Mouse (Mus musculus) olfactory bulb, adult 2 months (tissue): ENCODE results near the gene Tradd. TPM values are rescaled to one million over a fixed set of nuclear protein-coding genes. Genes with fewer than 3 reads are reported as not detected.
A peak's percentile ranks its signal among the peaks of the same experiment; 100 is the strongest.

Source experiments
- H3K27ac ChIP-seq: fragments of 200-500 bp; 2 replicates; pipeline ENCODE4 v1.5.1; 2012; ENCODE audit warnings: low read depth, low read length; ENCODE audit not compliant: insufficient read depth
- H3K4me1 ChIP-seq: fragments of 200-500 bp; 2 replicates; pipeline ENCODE4 v1.6.1; 2012; ENCODE audit warnings: low read length; ENCODE audit not compliant: control insufficient read depth, insufficient read depth
- H3K4me3 ChIP-seq: fragments of 200-500 bp; 2 replicates; pipeline ENCODE4 v1.5.1; 2012; ENCODE audit warnings: mild to moderate bottlenecking, low read depth, low read length, moderate library complexity; ENCODE audit not compliant: insufficient read depth
- CTCF ChIP-seq: fragments of 200-500 bp; IDR thresholded peaks from 2 replicates; pipeline ENCODE4 v1.5.1; 2012; ENCODE audit warnings: low read depth, mild to moderate bottlenecking, low read length, moderate library complexity; ENCODE audit not compliant: insufficient read depth
- POLR2A ChIP-seq: fragments of 200-500 bp; IDR thresholded peaks from 2 replicates; pipeline ENCODE4 v1.6.1; 2012; ENCODE audit warnings: mild to moderate bottlenecking, low read depth, low read length, moderate library complexity; ENCODE audit not compliant: insufficient read depth
- WGBS: fragments of 180-500 bp; shearing (Covaris S2); methylation state at CpG from one replicate; pipeline ENCODE4 v1.1.7; 2018; 5-methylcytosine and 5-hydroxymethylcytosine counted together
- polyA plus RNA-seq: library from polyadenylated mRNA; stranded (reverse); fragments of >200 nt; gene quantifications from 2 replicates; pipeline ENCODE4 v1.2.4, GENCODE M21; 2012; ENCODE audit warnings: low replicate concordance; ENCODE audit not compliant: missing spikeins, insufficient read depth, insufficient read length

Tradd gene
- polyA plus RNA-seq, result not detected in 2 replicates

DNA sequence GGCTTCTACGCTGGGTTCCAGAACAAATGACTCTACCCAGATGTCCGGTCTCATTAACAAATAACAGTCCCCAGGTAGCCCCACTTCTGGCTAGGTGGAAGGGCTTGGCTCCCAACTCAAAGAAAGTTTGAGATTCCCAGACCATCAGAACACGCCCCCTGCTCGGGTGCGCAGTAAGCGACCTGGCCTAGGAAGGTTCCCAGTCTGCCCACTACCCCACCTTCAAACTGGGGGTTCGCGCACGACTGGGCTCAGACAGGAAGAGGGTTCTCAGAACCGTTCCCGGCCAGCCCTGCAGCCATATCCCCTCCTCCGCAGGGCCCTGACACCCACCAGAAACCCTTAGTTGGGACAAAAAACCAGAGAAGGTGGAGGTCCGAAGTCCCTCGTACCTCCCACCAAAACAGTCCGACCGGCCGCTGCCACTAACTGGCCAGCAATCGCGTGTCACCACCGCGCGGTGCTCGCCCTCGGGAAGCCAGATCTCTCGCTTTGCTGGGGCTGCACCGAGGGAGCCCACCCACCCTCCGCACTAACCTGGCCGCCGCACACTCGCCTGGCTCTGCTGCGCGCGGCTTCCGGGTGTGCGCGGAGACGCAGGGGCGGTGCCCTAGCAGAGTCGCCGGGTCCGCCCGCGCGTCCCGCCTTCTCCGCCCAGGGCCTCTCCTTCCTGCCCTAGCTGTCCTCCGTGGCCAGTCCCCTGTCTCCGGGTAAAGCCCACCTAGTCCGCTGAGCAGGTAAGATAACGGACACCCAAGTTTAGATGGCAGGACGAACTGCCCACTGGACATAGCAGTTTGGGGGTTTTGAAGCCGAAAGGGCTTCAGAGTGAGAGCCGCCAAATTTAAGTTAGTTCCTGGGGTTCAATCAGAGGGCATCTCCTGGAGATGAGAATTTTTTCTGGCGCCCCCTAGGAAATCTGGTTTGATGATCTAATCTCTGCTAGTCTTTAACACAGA lies at the start of gene Tradd, which contains the start of gene Fbxl8:
TSS of gene Tradd (minus strand) at position 586 of the 959 bp plus-strand sequence.
TSS of gene Fbxl8 (plus strand) at position 625 of the 959 bp plus-strand sequence.
- H3K4me3 ChIP-seq, result peak within 1 kb of the TSS; percentile 54
- H3K4me1 ChIP-seq, result peaks cover 28% of the 10 kb centered on the region
- H3K27ac ChIP-seq, result no peak within 1 kb of the TSS
- TF ChIP-seq CTCF (no peak), POLR2A (peak; percentile 29; the same call in 1 of the 2 replicates)
- 2% methylated on average over 54 of the region's 54 CpGs for WGBS

DNA sequence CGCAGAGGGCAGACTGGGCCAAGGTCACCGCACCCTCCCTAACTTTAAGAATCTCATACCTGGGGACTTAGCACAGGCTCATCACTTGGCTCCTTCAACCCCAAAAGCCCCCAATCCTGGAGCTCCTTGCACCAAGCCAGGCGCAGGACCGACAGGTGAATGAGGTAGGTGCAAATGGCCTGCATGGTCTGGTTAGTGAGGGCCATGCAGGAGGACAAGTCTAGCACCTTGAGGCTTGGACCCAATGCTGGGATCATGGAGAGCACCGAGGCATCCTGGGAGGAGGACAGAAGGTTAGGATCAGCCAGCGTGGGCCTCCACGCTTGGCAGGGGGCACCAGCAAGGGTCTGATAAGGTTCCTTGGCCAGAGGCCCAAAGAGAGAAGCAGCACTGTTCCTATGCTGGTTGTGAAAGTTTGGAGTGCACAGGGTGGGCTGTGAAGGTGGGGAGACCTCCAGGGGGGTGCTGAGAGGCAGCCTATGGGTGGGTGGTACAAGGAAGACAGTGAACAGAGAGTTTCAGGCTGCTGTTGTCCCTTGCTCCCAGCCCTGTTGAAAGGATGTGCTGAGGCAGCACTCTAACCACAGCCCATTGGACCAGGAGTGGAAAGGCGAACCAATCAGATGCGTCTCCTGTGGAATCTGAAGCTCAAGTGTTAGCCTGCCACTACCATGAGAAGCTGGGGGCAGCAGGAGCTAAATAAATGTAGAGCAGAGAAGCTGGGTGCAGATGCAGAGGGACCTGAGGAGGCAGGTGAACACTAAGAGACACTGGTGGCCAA lies 49.4 kb upstream of the Tradd start:
- TF ChIP-seq POLR2A (no peak), CTCF (no peak)
- Histone ChIP-seq H3K4me3 (no peak overlapping the region), H3K27ac (no peak overlapping the region), H3K4me1 (peaks cover 4% of the 10 kb centered on the region; the same call in 1 of the 2 replicates)
- 84% methylated on average over 9 of the region's 9 CpGs for WGBS

DNA sequence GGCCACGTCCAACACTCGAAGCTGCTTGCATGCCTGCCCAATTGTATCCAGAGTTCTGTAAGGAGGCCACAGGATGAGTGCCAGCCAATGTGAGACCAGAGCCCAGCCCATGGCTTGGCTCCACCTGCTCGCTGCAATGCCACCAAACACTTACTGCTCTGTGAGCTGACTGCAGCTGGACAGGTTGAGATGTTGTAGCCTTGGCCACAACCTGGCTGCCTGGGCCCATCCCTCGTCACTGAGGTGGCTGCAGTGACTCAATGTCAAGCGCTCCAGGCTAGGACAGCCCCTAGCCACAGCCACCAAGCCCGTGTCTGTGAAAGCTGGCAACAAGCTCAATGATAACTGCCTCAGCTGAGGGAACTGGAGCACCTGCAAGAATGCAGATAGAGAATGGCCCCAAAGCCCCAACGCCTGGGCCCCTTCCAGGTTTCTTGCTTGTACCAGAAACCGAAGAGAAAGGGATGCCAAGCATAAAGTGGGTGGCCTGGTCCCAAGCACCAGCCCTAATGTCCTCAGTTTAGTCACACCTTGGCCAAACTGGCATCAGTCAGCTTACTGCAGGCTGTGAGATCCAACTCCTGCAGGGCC lies 48.6 kb upstream of the Tradd start:
- Histone ChIP-seq H3K27ac (no peak overlapping the region), H3K4me1 (no peaks in the 10 kb centered on the region), H3K4me3 (no peak overlapping the region)
- WGBS, result 89% methylated on average over 8 of the region's 8 CpGs
- no peak for TF ChIP-seq CTCF
- TF ChIP-seq POLR2A, result no peak

DNA sequence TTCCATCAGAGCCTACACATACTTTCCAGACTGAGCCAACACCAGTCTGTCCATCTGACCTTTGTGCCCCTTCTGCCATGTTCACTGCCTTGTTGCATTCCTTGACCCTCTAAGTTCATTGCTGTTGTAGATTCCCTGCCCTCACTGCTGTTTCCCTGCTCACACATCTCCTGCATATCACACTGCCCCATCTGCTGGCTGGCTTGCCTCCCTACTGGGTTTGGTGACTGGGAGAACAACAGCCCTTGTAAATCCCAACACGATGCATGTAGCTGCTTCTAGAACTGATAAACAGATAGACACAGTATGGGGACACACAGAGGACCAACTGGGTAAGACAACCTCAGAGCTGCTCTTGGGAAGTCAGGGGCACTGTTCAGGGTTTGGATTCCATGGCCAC lies 47.3 kb upstream of the Tradd start:
- H3K4me1 ChIP-seq, result no peaks in the 10 kb centered on the region
- H3K27ac ChIP-seq, result no peak overlapping the region
- WGBS, result 26% methylated on average over 1 of the region's 1 CpGs
- H3K4me3 ChIP-seq, result no peak overlapping the region
- TF ChIP-seq POLR2A (no peak), CTCF (no peak)

GRCm38 (mm10) chr8:105310118-105310517 lies 45.7 kb upstream of the Tradd start:
- Histone ChIP-seq H3K27ac (no peak overlapping the region), H3K4me1 (peaks cover 14% of the 10 kb centered on the region), H3K4me3 (no peak overlapping the region)
- WGBS, result 87% methylated on average over 8 of the region's 8 CpGs
- TF ChIP-seq POLR2A (no peak), CTCF (no peak)

DNA sequence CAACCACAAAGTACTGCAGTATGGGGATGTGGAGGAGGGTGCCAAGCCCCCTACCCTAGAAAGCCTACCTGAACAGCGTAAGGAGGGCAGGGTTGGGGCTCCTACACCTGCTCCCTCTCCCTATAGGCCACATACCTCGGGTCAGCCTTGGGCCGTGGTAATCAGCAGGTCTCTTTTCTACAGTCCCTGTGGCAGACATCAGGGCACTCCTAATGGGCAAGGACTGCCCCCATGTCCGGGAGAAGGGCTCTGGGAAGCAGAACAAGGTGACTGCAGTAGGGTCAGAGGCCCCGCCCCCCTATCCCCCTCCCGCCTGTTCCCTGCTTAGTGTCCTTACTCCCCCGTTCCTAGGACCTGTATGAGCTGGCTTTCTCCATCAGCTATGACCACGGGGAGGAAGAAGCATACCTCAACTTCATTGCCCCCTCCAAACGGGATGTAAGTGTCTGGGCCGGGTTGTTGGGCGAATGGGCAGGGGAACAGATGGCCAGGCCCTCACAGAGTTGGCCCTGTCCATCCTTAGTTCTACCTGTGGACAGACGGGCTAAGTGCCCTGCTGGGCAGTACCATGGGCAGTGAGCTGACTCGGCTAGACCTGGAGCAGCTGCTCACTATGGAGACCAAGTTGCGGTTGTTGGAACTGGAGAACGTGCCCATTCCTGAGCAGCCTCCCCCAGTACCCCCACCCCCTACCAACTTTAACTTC lies 44.9 kb upstream of the Tradd start:
- TF ChIP-seq POLR2A (no peak), CTCF (no peak)
- Histone ChIP-seq H3K27ac (no peak overlapping the region), H3K4me3 (no peak overlapping the region), H3K4me1 (peaks cover 21% of the 10 kb centered on the region)
- whole genome bisulfite sequencing, result 81% methylated on average over 15 of the region's 15 CpGs

GRCm38 (mm10) chr8:105308428-105308827 lies 44.0 kb upstream of the Tradd start:
- Histone ChIP-seq H3K4me1 (peaks cover 26% of the 10 kb centered on the region), H3K4me3 (no peak overlapping the region)
- 94% methylated on average over 10 of the region's 10 CpGs for WGBS

GRCm38 (mm10) chr8:105307670-105308069 lies 43.3 kb upstream of the Tradd start:
- H3K27ac ChIP-seq, result no peak overlapping the region
- no peak for TF ChIP-seq POLR2A

More at GRCm38 (mm10) chr8:105308428-105308827, 44.0 kb upstream of the Tradd start:
- TF ChIP-seq CTCF (no peak), POLR2A (no peak)
- H3K27ac ChIP-seq, result no peak overlapping the region

More at GRCm38 (mm10) chr8:105307670-105308069, 43.3 kb upstream of the Tradd start:
- H3K4me1 ChIP-seq, result peaks cover 27% of the 10 kb centered on the region
- H3K4me3 ChIP-seq, result no peak overlapping the region
- WGBS, result 95% methylated on average over 13 of the region's 13 CpGs
